Mouse (Mus musculus) stomach, postnatal 0 days (tissue): ENCODE data around the gene Abcb8.

Source experiments
- CTCF ChIP-seq: IDR thresholded peaks from 2 replicates; pipeline ENCODE4 v1.5.1; 2016; ENCODE audit warnings: antibody characterized with exemption, low read depth, mild to moderate bottlenecking, moderate library complexity
- EP300 ChIP-seq: optimal IDR thresholded peaks from 2 replicates; pipeline ENCODE3; 2016; ENCODE audit warnings: antibody characterized with exemption

DNA sequence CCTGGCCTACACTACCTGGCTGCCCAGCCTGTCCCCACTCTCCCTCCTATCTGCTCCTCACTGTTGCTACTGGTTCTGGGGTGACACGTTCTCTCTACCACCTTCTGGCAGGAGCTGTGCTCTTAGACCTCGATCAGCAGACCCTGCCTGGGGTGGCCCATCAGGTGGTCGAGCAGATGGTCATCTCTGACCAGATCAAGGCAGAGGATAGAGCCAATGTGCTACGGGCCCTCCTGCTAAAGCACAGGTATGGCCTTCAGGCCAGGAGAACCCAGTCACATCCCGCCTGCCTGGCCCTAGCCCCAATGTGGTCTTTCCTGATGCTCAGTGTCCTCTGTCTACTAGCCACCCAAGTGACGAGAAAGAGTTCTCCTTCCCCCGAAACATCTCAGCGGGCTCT is 40.5 kb downstream of the Abcb8 start:
- TF ChIP-seq EP300, result no peak
- TF ChIP-seq CTCF, result no peak
